Mouse (Mus musculus): ENCODE results near the gene Rbfox1. TPM values are rescaled to one million over a fixed set of nuclear protein-coding genes. Genes with fewer than 3 reads are reported as not detected.

Rbfox1 gene
- polyA plus RNA-seq, 1 experiment, result not detected

DNA sequence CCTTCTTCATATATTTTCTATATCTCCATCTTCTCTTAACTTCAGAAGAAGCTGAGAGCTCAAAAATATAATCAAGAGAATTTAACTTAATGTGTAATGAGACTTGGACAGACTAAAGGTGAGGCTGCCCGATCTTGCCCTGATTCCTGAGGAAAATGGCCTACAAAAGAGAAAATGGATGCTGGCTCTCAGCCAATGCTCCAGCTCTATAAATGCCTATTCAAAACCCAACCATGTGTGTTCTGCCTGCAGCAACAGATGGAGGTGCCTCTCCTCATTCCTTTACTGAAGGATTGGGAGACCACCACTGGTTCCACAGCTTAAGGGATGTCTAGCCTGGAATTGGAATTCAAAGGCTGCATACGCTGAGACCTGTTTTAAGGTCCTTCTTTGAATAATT lies 861.0 kb downstream of the Rbfox1 start:
- Histone ChIP-seq H3K36me3 (ENCODE audit: control insufficient read depth, insufficient read depth, low read length, poor library complexity, severe bottlenecking) (no peaks in the 10 kb centered on the region), H3K27ac (ENCODE audit: insufficient read depth, low read length) (no peak overlapping the region)

GRCm38 (mm10) chr16:6750491-6750890 lies 865.3 kb downstream of the Rbfox1 start:
- no peak overlapping the region for H3K4me3 ChIP-seq (ENCODE audit: low read depth, low read length)
- no peaks in the 10 kb centered on the region for H3K27me3 ChIP-seq (ENCODE audit: control insufficient read depth, insufficient read depth, low read length, poor library complexity, severe bottlenecking)
- no peak overlapping the region for H3K27ac ChIP-seq (ENCODE audit: insufficient read depth, low read length)
- no peaks in the 10 kb centered on the region for H3K36me3 ChIP-seq (ENCODE audit: control insufficient read depth, insufficient read depth, low read length, poor library complexity, severe bottlenecking)
- H3K9ac ChIP-seq (ENCODE audit: low read depth, poor library complexity, severe bottlenecking), result no peak overlapping the region
- no peak for TF ChIP-seq POLR2A (IDR thresholded peaks at IDR 0.05; ENCODE audit: insufficient read depth, low read length)
- TF ChIP-seq EP300 (IDR thresholded peaks at IDR 0.05; ENCODE audit: insufficient read depth, low read depth, low read length), result no peak
- TF ChIP-seq CTCF (IDR thresholded peaks at IDR 0.05; ENCODE audit: low read depth, low read length), result no peak
- no peaks in the 10 kb centered on the region for H3K4me1 ChIP-seq (ENCODE audit: control insufficient read depth, insufficient read depth, low read length)
- H3K9me3 ChIP-seq (replicated peaks; ENCODE audit: control insufficient read depth, insufficient read depth, low read length, poor library complexity, severe bottlenecking), result no peaks in the 10 kb centered on the region

More for the DNA sequence above, 861.0 kb downstream of the Rbfox1 start:
- H3K9ac ChIP-seq (ENCODE audit: low read depth, poor library complexity, severe bottlenecking), result no peak overlapping the region
- H3K4me1 ChIP-seq (ENCODE audit: control insufficient read depth, insufficient read depth, low read length), result no peaks in the 10 kb centered on the region
- H3K9me3 ChIP-seq (replicated peaks; ENCODE audit: control insufficient read depth, insufficient read depth, low read length, poor library complexity, severe bottlenecking), result no peaks in the 10 kb centered on the region
- TF ChIP-seq CTCF (IDR thresholded peaks at IDR 0.05; ENCODE audit: low read depth, low read length) (no peak), POLR2A (IDR thresholded peaks at IDR 0.05; ENCODE audit: insufficient read depth, low read length) (no peak), EP300 (IDR thresholded peaks at IDR 0.05; ENCODE audit: insufficient read depth, low read depth, low read length) (no peak)
- no peaks in the 10 kb centered on the region for H3K27me3 ChIP-seq (ENCODE audit: control insufficient read depth, insufficient read depth, low read length, poor library complexity, severe bottlenecking)
- H3K4me3 ChIP-seq (ENCODE audit: low read depth, low read length), result no peak overlapping the region

DNA sequence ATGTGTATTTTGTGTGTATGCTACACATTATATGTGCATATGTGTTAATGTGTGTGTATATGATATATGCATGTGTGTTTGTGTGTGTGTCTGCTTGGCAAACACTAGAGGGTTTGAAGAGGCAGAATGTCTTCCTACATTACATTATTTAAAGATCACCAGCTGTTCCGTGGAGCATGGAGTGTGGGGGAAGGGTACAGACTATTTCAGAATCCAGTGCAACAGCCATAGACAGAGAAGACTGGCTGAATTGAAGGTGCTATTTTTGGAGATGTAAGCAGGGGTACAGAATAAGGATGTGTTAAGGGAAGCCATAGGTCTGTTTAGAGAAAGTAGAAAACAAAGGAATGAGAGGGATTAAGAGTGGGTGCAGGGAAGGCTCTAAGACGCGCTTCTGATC lies 869.7 kb downstream of the Rbfox1 start:
- Histone ChIP-seq H3K27me3 (ENCODE audit: control insufficient read depth, insufficient read depth, low read length, poor library complexity, severe bottlenecking) (no peaks in the 10 kb centered on the region), H3K4me1 (ENCODE audit: control insufficient read depth, insufficient read depth, low read length) (no peaks in the 10 kb centered on the region), H3K9me3 (replicated peaks; ENCODE audit: control insufficient read depth, insufficient read depth, low read length, poor library complexity, severe bottlenecking) (no peaks in the 10 kb centered on the region), H3K9ac (ENCODE audit: low read depth, poor library complexity, severe bottlenecking) (no peak overlapping the region), H3K4me3 (ENCODE audit: low read depth, low read length) (no peak overlapping the region), H3K36me3 (ENCODE audit: control insufficient read depth, insufficient read depth, low read length, poor library complexity, severe bottlenecking) (no peaks in the 10 kb centered on the region), H3K27ac (ENCODE audit: insufficient read depth, low read length) (no peak overlapping the region)
- TF ChIP-seq POLR2A (IDR thresholded peaks at IDR 0.05; ENCODE audit: insufficient read depth, low read length), result no peak
- no peak for TF ChIP-seq CTCF (IDR thresholded peaks at IDR 0.05; ENCODE audit: low read depth, low read length)
- no peak for TF ChIP-seq EP300 (IDR thresholded peaks at IDR 0.05; ENCODE audit: insufficient read depth, low read depth, low read length)

GRCm38 (mm10) chr16:6769495-6770237 lies 884.5 kb downstream of the Rbfox1 start:
- no peaks in the 10 kb centered on the region for H3K9me3 ChIP-seq (replicated peaks; ENCODE audit: control insufficient read depth, insufficient read depth, low read length, poor library complexity, severe bottlenecking)
- H3K27me3 ChIP-seq (ENCODE audit: control insufficient read depth, insufficient read depth, low read length, poor library complexity, severe bottlenecking), result no peaks in the 10 kb centered on the region
- no peak overlapping the region for H3K9ac ChIP-seq (ENCODE audit: low read depth, poor library complexity, severe bottlenecking)
- TF ChIP-seq POLR2A (IDR thresholded peaks at IDR 0.05; ENCODE audit: insufficient read depth, low read length) (no peak), EP300 (IDR thresholded peaks at IDR 0.05; ENCODE audit: insufficient read depth, low read depth, low read length) (no peak), CTCF (IDR thresholded peaks at IDR 0.05; ENCODE audit: low read depth, low read length) (no peak)
- H3K27ac ChIP-seq (ENCODE audit: insufficient read depth, low read length), result no peak overlapping the region
- H3K4me1 ChIP-seq (ENCODE audit: control insufficient read depth, insufficient read depth, low read length), result no peaks in the 10 kb centered on the region
- no peak overlapping the region for H3K4me3 ChIP-seq (ENCODE audit: low read depth, low read length)
- no peaks in the 10 kb centered on the region for H3K36me3 ChIP-seq (ENCODE audit: control insufficient read depth, insufficient read depth, low read length, poor library complexity, severe bottlenecking)

GRCm38 (mm10) chr16:6777506-6778185 lies 892.5 kb downstream of the Rbfox1 start:
- H3K9me3 ChIP-seq (replicated peaks; ENCODE audit: control insufficient read depth, insufficient read depth, low read length, poor library complexity, severe bottlenecking), result no peaks in the 10 kb centered on the region
- no peaks in the 10 kb centered on the region for H3K36me3 ChIP-seq (ENCODE audit: control insufficient read depth, insufficient read depth, low read length, poor library complexity, severe bottlenecking)
- TF ChIP-seq CTCF (IDR thresholded peaks at IDR 0.05; ENCODE audit: low read depth, low read length), result no peak
- 0 out of 2 replicates have a peak, but pooled peaks have one; percentile 42 for TF ChIP-seq EP300 (IDR thresholded peaks at IDR 0.05; ENCODE audit: insufficient read depth, low read depth, low read length)
- no peaks in the 10 kb centered on the region for H3K27me3 ChIP-seq (ENCODE audit: control insufficient read depth, insufficient read depth, low read length, poor library complexity, severe bottlenecking)
- H3K27ac ChIP-seq (ENCODE audit: insufficient read depth, low read length), result no peak overlapping the region
- no peak overlapping the region for H3K4me3 ChIP-seq (ENCODE audit: low read depth, low read length)
- no peak overlapping the region for H3K9ac ChIP-seq (ENCODE audit: low read depth, poor library complexity, severe bottlenecking)
- H3K4me1 ChIP-seq (ENCODE audit: control insufficient read depth, insufficient read depth, low read length), result peaks cover 3% of the 10 kb centered on the region

GRCm38 (mm10) chr16:6784144-6784543 lies 899.0 kb downstream of the Rbfox1 start:
- Histone ChIP-seq H3K4me1 (ENCODE audit: control insufficient read depth, insufficient read depth, low read length) (no peaks in the 10 kb centered on the region), H3K9me3 (replicated peaks; ENCODE audit: control insufficient read depth, insufficient read depth, low read length, poor library complexity, severe bottlenecking) (no peaks in the 10 kb centered on the region), H3K9ac (ENCODE audit: low read depth, poor library complexity, severe bottlenecking) (no peak overlapping the region), H3K36me3 (ENCODE audit: control insufficient read depth, insufficient read depth, low read length, poor library complexity, severe bottlenecking) (no peaks in the 10 kb centered on the region), H3K4me3 (ENCODE audit: low read depth, low read length) (no peak overlapping the region), H3K27me3 (ENCODE audit: control insufficient read depth, insufficient read depth, low read length, poor library complexity, severe bottlenecking) (no peaks in the 10 kb centered on the region), H3K27ac (ENCODE audit: insufficient read depth, low read length) (no peak overlapping the region)
- no peak for TF ChIP-seq CTCF (IDR thresholded peaks at IDR 0.05; ENCODE audit: low read depth, low read length)
- TF ChIP-seq EP300 (IDR thresholded peaks at IDR 0.05; ENCODE audit: insufficient read depth, low read depth, low read length), result no peak
- TF ChIP-seq POLR2A (IDR thresholded peaks at IDR 0.05; ENCODE audit: insufficient read depth, low read length), result no peak
